Mouse (Mus musculus): ENCODE measurements at regions not wholly inside any gene's neighbourhood (a gene's known extent, or its start where the extent isn't known, plus 50 kb on each side); places are given as distances from the start of the nearest gene placed in this dataset.

DNA sequence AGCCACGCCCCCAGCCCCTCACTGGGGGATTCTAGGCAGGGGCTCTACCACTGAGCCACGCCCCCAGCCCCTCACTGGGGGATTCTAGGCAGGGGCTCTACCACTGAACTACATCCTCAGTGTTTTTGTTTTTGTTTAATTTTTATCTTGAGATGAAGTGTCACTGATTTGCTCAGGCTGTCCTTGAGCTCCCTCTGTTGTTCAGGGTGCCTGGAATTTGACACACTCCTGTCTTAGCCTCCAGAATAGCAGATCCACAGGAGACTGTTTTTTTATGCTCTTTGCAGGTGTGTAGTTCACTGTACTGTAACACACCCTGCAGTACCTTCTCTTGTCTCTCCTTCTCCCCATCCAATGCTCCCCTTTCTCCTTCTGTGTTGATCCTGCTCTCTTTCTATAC, 76.6 kb upstream of the Card11 start:
- Histone ChIP-seq H3K9me3 (ENCODE audit: low read length) (peaks cover 13% of the 10 kb centered on the region), H3K4me3 (replicated peaks; ENCODE audit: low read length) (no peak overlapping the region), H3K27me3 (ENCODE audit: insufficient read depth, low read length) (peaks cover 19% of the 10 kb centered on the region), H3K36me3 (ENCODE audit: insufficient read depth, low read length) (no peaks in the 10 kb centered on the region), H3K4me1 (replicated peaks; ENCODE audit: low read depth, low read length) (peaks cover 5% of the 10 kb centered on the region; the same call in 1 of the 2 replicates)
- TF ChIP-seq CTCF (conservative IDR thresholded peaks at IDR 0.05; ENCODE audit: low read length) (no peak), POU5F1 (IDR thresholded peaks at IDR 0.05; ENCODE audit: borderline replicate concordance, low read length) (no peak), NANOG (IDR thresholded peaks at IDR 0.05; ENCODE audit: borderline replicate concordance, low read length) (no peak)

- Histone ChIP-seq H3K4me1 (replicated peaks; ENCODE audit: low read depth, low read length) (peaks cover 32% of the 10 kb centered on the region), H3K9me3 (ENCODE audit: low read length) (peaks cover 10% of the 10 kb centered on the region), H3K27me3 (ENCODE audit: insufficient read depth, low read length) (peaks cover 26% of the 10 kb centered on the region), H3K4me3 (replicated peaks; ENCODE audit: low read length) (no peak overlapping the region), H3K36me3 (ENCODE audit: insufficient read depth, low read length) (no peaks in the 10 kb centered on the region)
- TF ChIP-seq NANOG (IDR thresholded peaks at IDR 0.05; ENCODE audit: borderline replicate concordance, low read length) (no peak), CTCF (conservative IDR thresholded peaks at IDR 0.05; ENCODE audit: low read length) (no peak), POU5F1 (IDR thresholded peaks at IDR 0.05; ENCODE audit: borderline replicate concordance, low read length) (no peak)
Observed at GRCm38 (mm10) chr5:141080896-141081295, 80.5 kb upstream of the Card11 start.

- Histone ChIP-seq H3K4me1 (replicated peaks; ENCODE audit: low read depth, low read length) (peaks cover 29% of the 10 kb centered on the region), H3K4me3 (replicated peaks; ENCODE audit: low read length) (no peak overlapping the region), H3K36me3 (ENCODE audit: insufficient read depth, low read length) (no peaks in the 10 kb centered on the region), H3K9me3 (ENCODE audit: low read length) (peaks cover 12% of the 10 kb centered on the region; the same call in 1 of the 2 replicates), H3K27me3 (ENCODE audit: insufficient read depth, low read length) (peaks cover 26% of the 10 kb centered on the region)
- no peak for TF ChIP-seq CTCF (conservative IDR thresholded peaks at IDR 0.05; ENCODE audit: low read length)
- TF ChIP-seq POU5F1 (IDR thresholded peaks at IDR 0.05; ENCODE audit: borderline replicate concordance, low read length) = no peak
- TF ChIP-seq NANOG (IDR thresholded peaks at IDR 0.05; ENCODE audit: borderline replicate concordance, low read length) = peak; percentile 21; the same call in 1 of the 2 replicates
Observed at GRCm38 (mm10) chr5:141084056-141084730, 83.8 kb upstream of the Card11 start.

GRCm38 (mm10) chr5:141084746-141085145, 84.4 kb upstream of the Card11 start:
- no peak overlapping the region for H3K4me3 ChIP-seq (replicated peaks; ENCODE audit: low read length)
- peaks cover 12% of the 10 kb centered on the region; the same call in 1 of the 2 replicates for H3K9me3 ChIP-seq (ENCODE audit: low read length)
- H3K27me3 ChIP-seq (ENCODE audit: insufficient read depth, low read length) = peaks cover 22% of the 10 kb centered on the region
- no peaks in the 10 kb centered on the region for H3K36me3 ChIP-seq (ENCODE audit: insufficient read depth, low read length)
- peaks cover 29% of the 10 kb centered on the region for H3K4me1 ChIP-seq (replicated peaks; ENCODE audit: low read depth, low read length)
- TF ChIP-seq NANOG (IDR thresholded peaks at IDR 0.05; ENCODE audit: borderline replicate concordance, low read length) (no peak), CTCF (conservative IDR thresholded peaks at IDR 0.05; ENCODE audit: low read length) (no peak), POU5F1 (IDR thresholded peaks at IDR 0.05; ENCODE audit: borderline replicate concordance, low read length) (no peak)

- TF ChIP-seq CTCF (conservative IDR thresholded peaks at IDR 0.05; ENCODE audit: low read length) (no peak), NANOG (IDR thresholded peaks at IDR 0.05; ENCODE audit: borderline replicate concordance, low read length) (no peak), POU5F1 (IDR thresholded peaks at IDR 0.05; ENCODE audit: borderline replicate concordance, low read length) (no peak)
- Histone ChIP-seq H3K27me3 (ENCODE audit: insufficient read depth, low read length) (peaks cover 7% of the 10 kb centered on the region; the same call in 1 of the 2 replicates), H3K4me1 (replicated peaks; ENCODE audit: low read depth, low read length) (no peaks in the 10 kb centered on the region), H3K36me3 (ENCODE audit: insufficient read depth, low read length) (no peaks in the 10 kb centered on the region), H3K9me3 (ENCODE audit: low read length) (peaks cover 19% of the 10 kb centered on the region; the same call in 1 of the 2 replicates), H3K4me3 (replicated peaks; ENCODE audit: low read length) (no peak overlapping the region)
Observed at GRCm38 (mm10) chr5:141091676-141092075, 91.3 kb upstream of the Card11 start.

DNA sequence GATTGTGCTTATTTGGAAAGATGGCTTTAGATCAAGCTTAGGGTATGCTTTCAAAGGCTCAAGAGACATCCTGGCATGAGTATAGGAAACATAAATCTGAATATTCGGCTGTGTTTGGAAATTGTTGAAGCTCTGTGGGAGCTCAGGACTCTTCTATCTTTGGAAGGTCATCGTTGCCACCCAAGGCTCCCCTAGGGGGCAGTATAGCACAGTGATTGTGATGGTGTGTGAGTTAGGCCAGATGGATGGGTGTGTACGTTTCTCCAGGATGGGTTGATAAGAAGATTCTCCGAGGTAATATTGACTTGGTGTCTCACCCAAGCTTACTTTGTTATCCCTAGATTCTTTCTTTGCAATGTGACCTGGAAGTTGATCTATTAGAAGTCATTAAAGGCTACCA, 93.3 kb upstream of the Card11 start:
- peaks cover 12% of the 10 kb centered on the region for H3K9me3 ChIP-seq (ENCODE audit: low read length)
- H3K27me3 ChIP-seq (ENCODE audit: insufficient read depth, low read length) = peaks cover 12% of the 10 kb centered on the region; the same call in 1 of the 2 replicates

DNA sequence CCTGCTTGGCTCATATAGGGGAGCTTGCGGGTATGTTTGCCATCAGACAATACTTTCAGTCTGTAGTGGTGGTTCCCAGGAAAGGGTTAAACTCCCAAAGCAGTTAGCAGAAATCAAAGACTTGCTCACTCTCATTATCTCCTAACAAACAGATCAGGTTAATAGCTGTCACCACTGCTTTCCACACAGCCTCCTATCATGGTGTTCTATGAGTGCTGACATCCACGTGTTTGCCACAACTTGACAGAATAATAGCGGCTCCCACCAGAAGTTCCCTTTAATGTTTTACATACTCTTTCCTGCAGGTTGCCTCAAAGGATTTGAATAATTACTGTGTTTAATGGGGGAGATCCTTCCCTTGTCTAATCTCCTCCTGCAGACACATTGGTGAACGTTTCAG, 97.5 kb upstream of the Card11 start:
- TF ChIP-seq CTCF (conservative IDR thresholded peaks at IDR 0.05; ENCODE audit: low read length) (no peak), POU5F1 (IDR thresholded peaks at IDR 0.05; ENCODE audit: borderline replicate concordance, low read length) (no peak), NANOG (IDR thresholded peaks at IDR 0.05; ENCODE audit: borderline replicate concordance, low read length) (no peak)
- Histone ChIP-seq H3K4me1 (replicated peaks; ENCODE audit: low read depth, low read length) (no peaks in the 10 kb centered on the region), H3K27me3 (ENCODE audit: insufficient read depth, low read length) (peaks cover 19% of the 10 kb centered on the region; the same call in 1 of the 2 replicates), H3K9me3 (ENCODE audit: low read length) (peaks cover 18% of the 10 kb centered on the region), H3K4me3 (replicated peaks; ENCODE audit: low read length) (no peak overlapping the region), H3K36me3 (ENCODE audit: insufficient read depth, low read length) (no peaks in the 10 kb centered on the region)

More for the DNA sequence above, 93.3 kb upstream of the Card11 start:
- TF ChIP-seq NANOG (IDR thresholded peaks at IDR 0.05; ENCODE audit: borderline replicate concordance, low read length) (no peak), CTCF (conservative IDR thresholded peaks at IDR 0.05; ENCODE audit: low read length) (peak; percentile 37)
- H3K36me3 ChIP-seq (ENCODE audit: insufficient read depth, low read length) = no peaks in the 10 kb centered on the region
- H3K4me3 ChIP-seq (replicated peaks; ENCODE audit: low read length) = no peak overlapping the region
- no peaks in the 10 kb centered on the region for H3K4me1 ChIP-seq (replicated peaks; ENCODE audit: low read depth, low read length)

GRCm38 (mm10) chr5:141111666-141112065, 111.3 kb upstream of the Card11 start:
- no peak overlapping the region for H3K4me3 ChIP-seq (replicated peaks; ENCODE audit: low read length)

More at GRCm38 (mm10) chr5:141111666-141112065, 111.3 kb upstream of the Card11 start:
- 0 out of 2 replicates have a peak, but pooled peaks cover 2% of the 10 kb centered on the region for H3K27me3 ChIP-seq (ENCODE audit: insufficient read depth, low read length)
- H3K9me3 ChIP-seq (ENCODE audit: low read length) = peaks cover 19% of the 10 kb centered on the region
- H3K4me1 ChIP-seq (replicated peaks; ENCODE audit: low read depth, low read length) = no peaks in the 10 kb centered on the region
- TF ChIP-seq POU5F1 (IDR thresholded peaks at IDR 0.05; ENCODE audit: borderline replicate concordance, low read length) = no peak
- TF ChIP-seq CTCF (conservative IDR thresholded peaks at IDR 0.05; ENCODE audit: low read length) = peak; percentile 22; the same call in 1 of the 2 replicates
- H3K36me3 ChIP-seq (ENCODE audit: insufficient read depth, low read length) = no peaks in the 10 kb centered on the region

Measured in E14TG2a.4 (cell line).